Mouse (Mus musculus): Measurements from ENCODE around the gene Lin54. TPM values are rescaled to one million over a fixed set of nuclear protein-coding genes. Genes with fewer than 3 reads are reported as not detected.

Gene Lin54
- polyA plus RNA-seq, 2 experiments, result 8.5 to 11.0 TPM

- no peak for ATAC-seq (ENCODE audit: insufficient read depth)
- Histone ChIP-seq H3K27ac (no peak overlapping the region), H3K27me3 (ENCODE audit: control insufficient read depth, insufficient read depth, low read length) (no peaks in the 10 kb centered on the region), H3K9ac (replicated peaks) (no peak overlapping the region), H3K4me3 (ENCODE audit: insufficient read depth in 1 of 2, low read depth in 2 of 2, low read length in 2 of 2) (no peak overlapping the region), H3K4me2 (ENCODE audit: low read depth) (no peak overlapping the region), H3K9me3 (ENCODE audit: control insufficient read depth, low read length) (no peaks in the 10 kb centered on the region), H3K36me3 (replicated peaks; ENCODE audit: control insufficient read depth, insufficient read depth, low read depth) (peaks cover 39% of the 10 kb centered on the region), H3K4me1 (replicated peaks; ENCODE audit: control insufficient read depth in 2 of 2, insufficient read depth in 2 of 2, low read length in 1 of 2) (peaks cover 11 to 12% of the 10 kb centered on the region in 2 experiments)
- TF ChIP-seq EP300 (IDR thresholded peaks at IDR 0.05; ENCODE audit: low read depth) (no peak), CTCF (IDR thresholded peaks at IDR 0.05; ENCODE audit: low read depth) (no peak)
- no peak for DNase-seq (ENCODE audit: low read depth in 3 of 3, low spot score in 3 of 3)
- 59% methylated on average over 4 of the region's 4 CpGs for WGBS (ENCODE audit: insufficient replicate concordance)
Observed at GRCm38 (mm10) chr5:100418861-100419260, 81.6 kb downstream of the Lin54 start.

GRCm38 (mm10) chr5:100418077-100418476 lies 82.4 kb downstream of the Lin54 start:
- Histone ChIP-seq H3K4me3 (ENCODE audit: insufficient read depth in 1 of 2, low read depth in 2 of 2, low read length in 2 of 2) (no peak overlapping the region), H3K4me2 (ENCODE audit: low read depth) (no peak overlapping the region), H3K4me1 (replicated peaks; ENCODE audit: control insufficient read depth in 2 of 2, insufficient read depth in 2 of 2, low read length in 1 of 2) (peaks cover 12% of the 10 kb centered on the region in 2 experiments), H3K9ac (replicated peaks) (no peak overlapping the region), H3K36me3 (replicated peaks; ENCODE audit: control insufficient read depth, insufficient read depth, low read depth) (peaks cover 32% of the 10 kb centered on the region), H3K27me3 (ENCODE audit: control insufficient read depth, insufficient read depth, low read length) (no peaks in the 10 kb centered on the region), H3K27ac (no peak overlapping the region), H3K9me3 (ENCODE audit: control insufficient read depth, low read length) (no peaks in the 10 kb centered on the region)
- ATAC-seq (ENCODE audit: insufficient read depth) (no peak), DNase-seq (ENCODE audit: low read depth in 3 of 3, low spot score in 3 of 3) (no peak)
- TF ChIP-seq EP300 (IDR thresholded peaks at IDR 0.05; ENCODE audit: low read depth) (no peak), CTCF (IDR thresholded peaks at IDR 0.05; ENCODE audit: low read depth) (no peak)
- WGBS (ENCODE audit: insufficient replicate concordance), result 74% methylated on average over 2 of the region's 2 CpGs

DNA sequence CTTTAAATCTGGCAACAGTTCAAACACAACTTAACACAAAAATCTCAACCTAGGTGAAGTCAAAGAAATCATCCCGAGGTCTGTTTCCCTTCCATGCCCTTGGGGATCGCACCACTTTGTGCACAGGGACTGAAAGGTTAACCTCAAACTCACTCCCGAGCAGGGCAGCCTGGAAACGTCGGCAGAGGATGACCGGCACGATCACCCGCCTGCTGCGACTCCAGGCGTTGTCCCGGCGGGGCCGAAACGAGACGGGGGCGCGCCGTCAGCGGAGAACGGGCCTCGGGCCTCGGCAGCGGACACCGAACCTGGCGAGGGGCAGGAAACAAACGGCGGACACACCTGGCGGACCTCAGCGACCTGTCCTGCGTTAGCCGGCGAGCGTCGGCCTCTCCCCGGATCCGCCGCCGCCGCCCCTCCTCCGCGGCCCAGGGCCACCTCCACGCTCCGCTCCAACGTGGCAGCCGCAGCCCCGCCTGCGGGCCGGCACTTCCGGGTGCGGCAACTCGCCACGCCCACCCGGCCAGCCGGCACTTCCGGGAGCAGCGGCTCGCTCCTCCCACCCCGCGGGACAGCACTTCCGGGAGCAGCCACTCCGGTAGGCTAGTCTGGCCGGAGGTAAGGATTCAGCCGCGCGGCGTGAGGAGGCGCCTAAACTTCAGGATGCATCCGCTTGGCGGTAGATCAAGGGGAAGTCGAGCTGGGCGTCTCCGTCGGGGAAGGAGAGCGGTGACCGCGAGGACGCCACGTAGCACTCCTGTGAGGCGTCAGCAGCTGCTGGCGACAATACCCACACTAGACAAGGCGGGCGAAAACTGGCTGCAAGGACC lies 84.5 kb downstream of the Lin54 start, which contains the start of gene Sec31a:
Gene Sec31a, minus strand, starts transcription at position 474 of the 830 bp plus-strand sequence.
- H3K27me3 ChIP-seq (ENCODE audit: control insufficient read depth, insufficient read depth, low read length), result no peaks in the 10 kb centered on the region
- peak within 1 kb of the TSS; percentile 93 for H3K4me2 ChIP-seq (ENCODE audit: low read depth)
- H3K27ac ChIP-seq, result peak within 1 kb of the TSS; percentile 81
- TF ChIP-seq CTCF (IDR thresholded peaks at IDR 0.05; ENCODE audit: low read depth) (0 out of 2 replicates have a peak, but pooled peaks have one; percentile 34), EP300 (IDR thresholded peaks at IDR 0.05; ENCODE audit: low read depth) (no peak; the same call in 1 of the 2 replicates)
- ATAC-seq (ENCODE audit: insufficient read depth) (peak; percentile 95), DNase-seq (ENCODE audit: low read depth in 3 of 3, low spot score in 3 of 3) (peak; percentile 88)
- H3K4me1 ChIP-seq (replicated peaks; ENCODE audit: control insufficient read depth in 2 of 2, insufficient read depth in 2 of 2, low read length in 1 of 2), result peaks cover 12 to 17% of the 10 kb centered on the region in 2 experiments
- under 1% methylated on average over 61 of the region's 82 CpGs for WGBS (ENCODE audit: insufficient replicate concordance)
- peak within 1 kb of the TSS; percentile 79 for H3K9ac ChIP-seq (replicated peaks)
- H3K4me3 ChIP-seq (ENCODE audit: insufficient read depth in 1 of 2, low read depth in 2 of 2, low read length in 2 of 2), result peak within 1 kb of the TSS; percentile 84 to 87
- no peaks in the 10 kb centered on the region for H3K9me3 ChIP-seq (ENCODE audit: control insufficient read depth, low read length)
- H3K36me3 ChIP-seq (replicated peaks; ENCODE audit: control insufficient read depth, insufficient read depth, low read depth), result peaks cover 15% of the 10 kb centered on the region

DNA sequence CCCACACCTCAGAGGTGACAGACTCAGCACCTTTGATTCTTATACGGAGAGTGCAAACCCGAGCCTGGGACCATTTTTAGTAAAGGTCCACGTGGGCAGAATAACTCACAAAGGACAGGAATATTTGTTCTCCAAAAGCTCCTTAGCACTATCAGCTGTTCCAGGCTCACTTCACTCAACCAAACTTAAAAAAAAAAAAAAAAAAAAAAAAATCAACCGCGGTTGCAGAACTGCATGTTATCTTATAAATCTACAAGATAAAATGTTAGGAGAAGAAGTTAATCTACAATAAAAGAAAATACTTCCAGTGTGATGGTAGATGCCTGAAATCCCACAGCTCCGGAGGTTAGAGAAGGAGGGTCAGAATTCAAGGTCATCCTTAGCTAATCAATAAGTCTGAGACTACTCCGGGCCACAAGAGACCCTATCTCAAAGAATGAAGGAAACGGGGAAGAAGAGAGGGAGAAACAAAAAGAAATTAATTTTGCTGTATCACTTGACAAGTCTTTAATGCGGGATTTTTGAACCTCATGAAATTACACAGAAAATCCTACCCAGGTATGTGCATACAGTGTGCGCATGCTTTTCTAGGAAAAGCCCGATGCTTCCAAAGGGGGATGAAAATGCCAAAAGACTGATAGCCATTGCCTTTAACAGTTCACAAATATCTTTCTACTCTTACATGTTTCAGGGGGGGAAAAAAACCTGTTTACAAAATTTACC lies 85.8 kb downstream of the Lin54 start:
- no peaks in the 10 kb centered on the region for H3K27me3 ChIP-seq (ENCODE audit: control insufficient read depth, insufficient read depth, low read length)
- H3K36me3 ChIP-seq (replicated peaks; ENCODE audit: control insufficient read depth, insufficient read depth, low read depth), result peaks cover 6% of the 10 kb centered on the region
- peaks cover 12 to 19% of the 10 kb centered on the region in 2 experiments for H3K4me1 ChIP-seq (replicated peaks; ENCODE audit: control insufficient read depth in 2 of 2, insufficient read depth in 2 of 2, low read length in 1 of 2)
- TF ChIP-seq CTCF (IDR thresholded peaks at IDR 0.05; ENCODE audit: low read depth) (no peak), EP300 (IDR thresholded peaks at IDR 0.05; ENCODE audit: low read depth) (no peak)
- peak overlapping the region; percentile 32 to 87 for H3K4me3 ChIP-seq (ENCODE audit: insufficient read depth in 1 of 2, low read depth in 2 of 2, low read length in 2 of 2)
- WGBS (ENCODE audit: insufficient replicate concordance), result 38% methylated on average over 11 of the region's 11 CpGs
- H3K4me2 ChIP-seq (ENCODE audit: low read depth), result peak overlapping the region; percentile 93
- H3K27ac ChIP-seq, result no peak overlapping the region
- ATAC-seq (ENCODE audit: insufficient read depth), result no peak
- no peak for DNase-seq (ENCODE audit: low read depth in 3 of 3, low spot score in 3 of 3)
- H3K9me3 ChIP-seq (ENCODE audit: control insufficient read depth, low read length), result no peaks in the 10 kb centered on the region
- peak overlapping the region; percentile 74 for H3K9ac ChIP-seq (replicated peaks)

DNA sequence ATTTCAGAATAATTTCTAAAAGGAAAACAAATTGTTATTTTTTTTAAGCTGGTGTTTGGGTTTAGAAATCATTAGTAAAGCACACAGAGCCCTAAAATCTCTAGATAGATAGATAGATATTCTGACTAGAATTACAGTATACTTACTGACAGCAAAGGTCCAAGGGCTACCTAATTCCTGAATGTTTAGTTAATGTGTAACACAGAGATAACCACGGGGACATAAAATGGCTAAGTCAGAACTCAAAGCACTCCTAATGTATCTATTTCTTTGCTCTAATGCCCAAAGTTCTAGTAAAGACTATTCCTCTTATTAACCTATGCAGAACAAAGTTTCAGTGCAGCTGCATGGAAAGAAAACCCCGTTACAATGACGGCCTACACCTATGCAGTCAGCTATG lies 87.6 kb downstream of the Lin54 start:
- TF ChIP-seq CTCF (IDR thresholded peaks at IDR 0.05; ENCODE audit: low read depth), result no peak
- no peak for TF ChIP-seq EP300 (IDR thresholded peaks at IDR 0.05; ENCODE audit: low read depth)
- H3K4me1 ChIP-seq (replicated peaks; ENCODE audit: control insufficient read depth in 2 of 2, insufficient read depth in 2 of 2, low read length in 1 of 2), result peaks cover 12 to 19% of the 10 kb centered on the region in 2 experiments
- no peak overlapping the region for H3K27ac ChIP-seq

More for the DNA sequence above, 87.6 kb downstream of the Lin54 start:
- H3K4me3 ChIP-seq (ENCODE audit: insufficient read depth in 1 of 2, low read depth in 2 of 2, low read length in 2 of 2), result no peak overlapping the region
- ATAC-seq (ENCODE audit: insufficient read depth) (no peak), DNase-seq (ENCODE audit: low read depth in 3 of 3, low spot score in 3 of 3) (no peak)
- no peaks in the 10 kb centered on the region for H3K9me3 ChIP-seq (ENCODE audit: control insufficient read depth, low read length)
- H3K9ac ChIP-seq (replicated peaks), result no peak overlapping the region
- no peaks in the 10 kb centered on the region; the same call in 1 of the 2 replicates for H3K36me3 ChIP-seq (replicated peaks; ENCODE audit: control insufficient read depth, insufficient read depth, low read depth)
- peak overlapping the region; percentile 93 for H3K4me2 ChIP-seq (ENCODE audit: low read depth)
- no peaks in the 10 kb centered on the region for H3K27me3 ChIP-seq (ENCODE audit: control insufficient read depth, insufficient read depth, low read length)
- WGBS (ENCODE audit: insufficient replicate concordance), result 59% methylated on average over 3 of the region's 3 CpGs
